Mouse (Mus musculus) embryonic facial prominence, embryonic 11.5 days (tissue): ENCODE results near the gene Tbc1d8. TPM values are rescaled to one million over a fixed set of nuclear protein-coding genes. Genes with fewer than 3 reads are reported as not detected.
A peak's percentile ranks its signal among the peaks of the same experiment; 100 is the strongest.

ENCODE experiments used
- ATAC-seq: fragments of 200-750 bp; cut with Nextera tagmentation; replicated peaks from 2 replicates; pipeline ENCODE4 v1.8.0; 2017; ENCODE audit warnings: low read depth; ENCODE audit not compliant: insufficient number of reproducible peaks, low FRiP score, low TSS enrichment
- DNase-seq: peaks from one replicate; pipeline ENCODE4 v3.0.0-alpha.2; 2015; ENCODE audit warnings: low spot score
- H3K27ac ChIP-seq: fragments of 300-500 bp; sonication (generic); replicated peaks from 2 replicates; pipeline ENCODE4 v1.5.1; 2014; ENCODE audit warnings: mild to moderate bottlenecking, low read depth, low read length, control low read depth
- H3K27me3 ChIP-seq: fragments of 300-500 bp; sonication (generic); 2 replicates; pipeline ENCODE4 v1.6.1; 2014; ENCODE audit warnings: mild to moderate bottlenecking, low read length, moderate library complexity, mixed read lengths; ENCODE audit not compliant: control insufficient read depth, insufficient read depth
- H3K36me3 ChIP-seq: fragments of 300-500 bp; sonication (generic); replicated peaks from 2 replicates; pipeline ENCODE4 v1.6.1; 2014; ENCODE audit warnings: low read depth, mild to moderate bottlenecking, low read length, moderate library complexity, mixed read lengths; ENCODE audit not compliant: control insufficient read depth, insufficient read depth
- H3K4me1 ChIP-seq: fragments of 300-500 bp; sonication (generic); 2 replicates; pipeline ENCODE4 v1.6.1; 2014; ENCODE audit warnings: low read length, mixed read lengths; ENCODE audit not compliant: control insufficient read depth, insufficient read depth
- H3K4me2 ChIP-seq: fragments of 300-500 bp; sonication (generic); 2 replicates; pipeline ENCODE4 v1.6.1; 2014; ENCODE audit warnings: low read depth, mild to moderate bottlenecking, control low read depth, low read length, moderate library complexity
- H3K4me3 ChIP-seq: fragments of 300-500 bp; sonication (generic); 2 replicates; pipeline ENCODE4 v1.5.1; 2014; ENCODE audit warnings: low read depth, low read length, control low read depth
- H3K9ac ChIP-seq: fragments of 300-500 bp; sonication (generic); replicated peaks from 2 replicates; pipeline ENCODE4 v1.6.1; 2014; ENCODE audit warnings: mild to moderate bottlenecking, control low read depth, low read length
- H3K9me3 ChIP-seq: fragments of 300-500 bp; sonication (generic); replicated peaks from 2 replicates; pipeline ENCODE4 v1.6.1; 2016; ENCODE audit warnings: mild to moderate bottlenecking, low read length, inconsistent platforms, mixed read lengths; ENCODE audit not compliant: control insufficient read depth
- WGBS: fragments of 180-500 bp; shearing (Covaris S2); extraction: QIAGEN DNeasy Blood & Tissue Kit; methylation state at CpG from one replicate; pipeline ENCODE4 v1.1.7; 2014; 5-methylcytosine and 5-hydroxymethylcytosine counted together
- polyA plus RNA-seq: library from polyadenylated mRNA; unstranded; fragments of >200 nt; fragmentation: Nextera tagmentation; extraction: Ambion mirVana; gene quantifications from 2 replicates; pipeline ENCODE4 v1.2.1, GENCODE M21; 2014

The Tbc1d8 gene
- 4.6 and 5.5 TPM in 2 replicates for polyA plus RNA-seq

- ATAC-seq: peak; percentile 90
- H3K36me3 ChIP-seq: no peaks in the 10 kb centered on the region
- no peaks in the 10 kb centered on the region for H3K9me3 ChIP-seq
- peak within 1 kb of the TSS; percentile 95 for H3K4me2 ChIP-seq
- peak; percentile 91 for DNase-seq
- WGBS: under 1% methylated on average over 72 of the region's 90 CpGs
- H3K9ac ChIP-seq: peak within 1 kb of the TSS; percentile 76
- no peaks in the 10 kb centered on the region; the same call in 1 of the 2 replicates for H3K4me1 ChIP-seq
- H3K4me3 ChIP-seq: peak within 1 kb of the TSS; percentile 68
- H3K27me3 ChIP-seq: 0 out of 2 replicates have a peak, but pooled peaks cover 2% of the 10 kb centered on the region
- H3K27ac ChIP-seq: no peak within 1 kb of the TSS
These were observed at the start of gene Tbc1d8 for GRCm38 (mm10) chr1:39478057-39478895. Tbc1d8 (minus strand) TSS chr1:39478755.

DNA sequence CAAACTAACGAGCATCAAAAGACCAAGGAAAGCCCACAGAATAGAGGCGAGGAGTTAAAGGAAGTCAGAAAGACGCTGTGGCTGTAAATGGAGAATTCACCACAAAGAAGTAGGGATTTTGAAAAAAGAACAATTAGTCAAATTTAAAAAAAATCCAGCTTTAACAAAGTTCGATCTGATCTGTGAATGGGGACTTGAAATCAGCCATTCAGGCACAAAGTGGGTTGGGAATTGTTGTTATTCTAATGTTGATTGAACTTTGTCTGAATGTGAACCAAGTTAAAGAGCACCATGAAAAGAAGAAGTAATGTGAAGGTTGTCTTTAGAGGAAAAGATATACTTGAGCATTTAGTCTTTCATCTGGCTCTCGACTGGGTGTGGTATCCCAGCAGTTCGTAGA lies 49.8 kb upstream of the Tbc1d8 start:
- Histone ChIP-seq H3K9me3 (no peaks in the 10 kb centered on the region), H3K4me2 (no peak overlapping the region), H3K27ac (no peak overlapping the region), H3K36me3 (no peaks in the 10 kb centered on the region), H3K4me1 (no peaks in the 10 kb centered on the region), H3K9ac (no peak overlapping the region), H3K4me3 (no peak overlapping the region), H3K27me3 (no peaks in the 10 kb centered on the region)
- 77% methylated on average over 6 of the region's 6 CpGs for WGBS
- no peak for ATAC-seq
- DNase-seq: no peak

- Histone ChIP-seq H3K4me3 (no peak overlapping the region), H3K27me3 (no peaks in the 10 kb centered on the region), H3K27ac (no peak overlapping the region), H3K9me3 (no peaks in the 10 kb centered on the region), H3K9ac (no peak overlapping the region), H3K4me2 (no peak overlapping the region), H3K36me3 (no peaks in the 10 kb centered on the region), H3K4me1 (no peaks in the 10 kb centered on the region)
- ATAC-seq (no peak), DNase-seq (peak; percentile 83)
- whole genome bisulfite sequencing: 11% methylated on average over 7 of the region's 7 CpGs
These were observed 48.9 kb upstream of the Tbc1d8 start for GRCm38 (mm10) chr1:39527432-39527831.

GRCm38 (mm10) chr1:39526371-39527167 lies 48.0 kb upstream of the Tbc1d8 start:
- H3K9ac ChIP-seq: no peak overlapping the region
- DNase-seq (no peak), ATAC-seq (no peak)
- no peak overlapping the region for H3K4me2 ChIP-seq
- no peak overlapping the region for H3K27ac ChIP-seq
- no peaks in the 10 kb centered on the region for H3K27me3 ChIP-seq
- H3K4me1 ChIP-seq: no peaks in the 10 kb centered on the region
- no peaks in the 10 kb centered on the region for H3K9me3 ChIP-seq
- H3K4me3 ChIP-seq: no peak overlapping the region
- no peaks in the 10 kb centered on the region for H3K36me3 ChIP-seq
- 83% methylated on average over 9 of the region's 9 CpGs for WGBS

GRCm38 (mm10) chr1:39525763-39526162 lies 47.2 kb upstream of the Tbc1d8 start:
- Histone ChIP-seq H3K4me2 (no peak overlapping the region), H3K4me3 (no peak overlapping the region), H3K27ac (no peak overlapping the region), H3K9me3 (no peaks in the 10 kb centered on the region), H3K9ac (no peak overlapping the region), H3K36me3 (no peaks in the 10 kb centered on the region), H3K4me1 (no peaks in the 10 kb centered on the region), H3K27me3 (no peaks in the 10 kb centered on the region)
- ATAC-seq (no peak), DNase-seq (no peak)
- WGBS: 72% methylated on average over 7 of the region's 7 CpGs

- ATAC-seq (no peak), DNase-seq (peak; percentile 70)
- 28% methylated on average over 5 of the region's 5 CpGs for WGBS
- no peaks in the 10 kb centered on the region for H3K27me3 ChIP-seq
- H3K9ac ChIP-seq: no peak overlapping the region
- H3K36me3 ChIP-seq: no peaks in the 10 kb centered on the region
- H3K27ac ChIP-seq: no peak overlapping the region
- no peak overlapping the region for H3K4me3 ChIP-seq
- H3K9me3 ChIP-seq: no peaks in the 10 kb centered on the region
- H3K4me2 ChIP-seq: no peak overlapping the region
- no peaks in the 10 kb centered on the region for H3K4me1 ChIP-seq
These were observed 44.0 kb upstream of the Tbc1d8 start for GRCm38 (mm10) chr1:39522519-39522918.

DNA sequence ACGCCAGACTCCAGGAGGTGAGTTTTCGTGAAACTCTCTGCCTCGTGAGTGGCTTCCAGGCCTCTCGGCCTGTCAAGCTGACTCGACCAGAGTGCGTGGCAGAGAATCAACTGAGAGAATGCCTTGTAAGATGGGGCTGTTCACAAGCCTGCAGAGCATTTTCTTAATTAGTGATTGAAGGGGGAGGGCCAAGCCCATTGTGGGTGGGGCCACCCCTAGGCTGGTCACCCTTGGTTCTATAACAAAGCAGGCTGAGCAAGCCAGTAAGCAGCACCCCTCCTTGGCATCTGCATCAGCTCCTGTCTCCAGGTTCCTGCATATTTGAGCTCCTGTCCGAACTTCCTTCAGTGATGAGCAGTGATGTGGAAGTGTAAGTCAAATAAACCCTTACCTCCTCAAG lies 42.8 kb upstream of the Tbc1d8 start:
- Histone ChIP-seq H3K9me3 (no peaks in the 10 kb centered on the region), H3K4me3 (no peak overlapping the region), H3K9ac (no peak overlapping the region), H3K27me3 (no peaks in the 10 kb centered on the region), H3K27ac (no peak overlapping the region), H3K36me3 (no peaks in the 10 kb centered on the region), H3K4me1 (no peaks in the 10 kb centered on the region), H3K4me2 (no peak overlapping the region)
- 89% methylated on average over 7 of the region's 7 CpGs for WGBS
- DNase-seq: no peak
- ATAC-seq: no peak
